Mouse (Mus musculus) frontal cortex, adult 2 months (tissue): ENCODE results near the gene Haus3. TPM values are rescaled to one million over a fixed set of nuclear protein-coding genes. Genes with fewer than 3 reads are reported as not detected.
A peak's percentile ranks its signal among the peaks of the same experiment; 100 is the strongest.

Experiments
- DNase-seq, 2 experiments: peaks; one replicate each; pipeline ENCODE4 v3.0.0; 2022; ENCODE audit warnings: low spot score in 1 of 2; ENCODE audit errors: extremely low spot score in 1 of 2
- polyA plus RNA-seq: library from polyadenylated mRNA; depleted of rRNA; stranded (reverse); fragments of >200 nt; gene quantifications from 2 replicates; pipeline ENCODE4 v1.2.3, GENCODE M21; 2012; rRNA removed

The Haus3 gene
- polyA plus RNA-seq, 1 experiment: 6.5 TPM

GRCm38 (mm10) chr5:34132731-34133130 lies 36.6 kb downstream of the Haus3 start:
- peak; percentile 6 to 16 for DNase-seq

DNA sequence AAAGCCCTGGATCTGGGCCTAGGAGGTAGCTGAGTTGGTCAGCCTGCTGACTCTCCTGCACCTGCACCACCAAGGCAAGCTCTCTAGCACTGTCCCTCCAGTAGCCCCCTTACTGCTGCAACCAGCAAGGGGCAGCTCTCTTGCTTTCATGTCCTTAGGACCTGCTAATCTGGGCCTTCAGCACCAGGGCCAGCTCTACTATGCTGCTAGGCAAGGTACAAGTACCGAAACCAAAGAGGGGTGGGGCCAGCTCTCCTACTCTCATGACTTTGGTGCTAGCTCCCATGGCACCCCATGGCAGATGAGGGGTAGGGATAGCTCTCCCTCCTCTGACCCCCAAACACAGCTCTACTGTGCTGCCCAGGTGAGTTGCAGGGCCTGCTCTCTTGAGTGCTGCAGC lies 45.2 kb downstream of the Haus3 start:
- DNase-seq: no peak

DNA sequence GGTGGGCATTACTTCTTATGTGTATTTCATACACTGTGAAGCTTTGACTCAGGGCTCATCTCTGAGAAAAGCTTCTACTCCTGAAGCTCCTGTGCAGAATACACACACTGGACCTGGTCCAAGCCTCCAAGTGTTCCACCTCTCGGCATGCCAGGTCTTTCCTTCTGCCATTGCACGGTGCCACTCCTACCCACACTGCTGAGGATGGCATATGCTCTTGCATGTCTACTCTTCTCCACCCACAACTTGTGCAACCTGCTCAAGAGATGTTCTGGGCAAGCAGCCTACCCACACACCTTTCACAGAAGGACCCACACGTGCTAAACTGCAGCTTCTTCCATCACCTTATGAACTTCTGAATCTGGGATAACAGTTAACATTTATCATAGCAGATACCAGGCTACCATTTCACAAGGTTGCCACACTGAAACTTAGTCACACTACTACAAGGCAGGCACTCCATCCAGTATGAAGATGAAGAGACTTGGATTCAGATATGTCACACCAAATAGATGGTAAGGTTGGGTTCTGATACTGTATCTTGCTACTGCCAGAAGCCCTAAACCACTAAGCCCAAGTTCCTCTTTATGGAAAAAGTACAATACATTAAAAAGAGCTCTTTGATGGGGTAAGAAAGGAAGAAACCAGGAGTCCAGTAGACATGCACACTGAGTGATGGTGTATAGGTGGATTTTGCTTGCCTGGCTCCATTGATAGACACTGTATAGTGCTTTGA lies 50.0 kb downstream of the Haus3 start:
- DNase-seq: peak; percentile 44 to 61

DNA sequence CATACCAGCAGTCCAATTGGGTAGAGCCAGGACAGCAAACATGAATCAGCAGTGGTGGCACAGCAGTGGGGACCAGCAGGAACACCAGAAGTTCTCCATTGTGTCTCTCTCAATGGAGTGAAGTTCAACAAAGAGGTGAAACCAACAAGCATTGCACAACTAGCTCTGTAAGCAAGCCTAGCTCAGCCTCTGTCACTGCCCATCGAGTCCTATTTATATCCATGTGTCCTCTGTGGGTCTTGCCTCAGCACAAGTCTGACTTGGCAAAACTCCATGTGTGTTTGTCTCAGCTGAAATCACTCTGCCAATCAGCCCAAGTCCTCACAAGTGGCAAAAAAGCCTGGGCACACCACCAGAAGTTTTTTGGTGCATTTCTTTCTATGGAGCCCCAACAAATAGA lies 63.6 kb downstream of the Haus3 start:
- no peak for DNase-seq

Other genes starting within 250 kb of the Haus3 start
- gene Nelfa, start 233.1 kb downstream of the Haus3 start, polyA plus RNA-seq: 29.9 and 33.4 TPM in 2 replicates
- gene Gm1673, start 186.1 kb downstream of the Haus3 start, polyA plus RNA-seq: 169 and 190 TPM in 2 replicates
- gene Nat8l, start 173.5 kb downstream of the Haus3 start, polyA plus RNA-seq: 138 and 150 TPM in 2 replicates
- 1.2 TPM in 2 replicates for gene Poln, start 79 bp downstream of the Haus3 start, polyA plus RNA-seq
- 101 and 105 TPM in 2 replicates for gene Mxd4, start 18.2 kb upstream of the Haus3 start, polyA plus RNA-seq
- 37.6 and 37.8 TPM in 2 replicates for gene Zfyve28, start 118.9 kb upstream of the Haus3 start, polyA plus RNA-seq
- gene Cfap99, start 119.1 kb upstream of the Haus3 start, polyA plus RNA-seq: 0.30 and 0.42 TPM in 2 replicates
- 84.9 TPM in 2 replicates for gene Rnf4, start 166.8 kb upstream of the Haus3 start, polyA plus RNA-seq
- 37.0 and 39.7 TPM in 2 replicates for gene Fam193a, start 200.4 kb upstream of the Haus3 start, polyA plus RNA-seq